Mouse (Mus musculus) liver, postnatal 0 days (tissue): ENCODE results near the gene Fam83c.

Experiments used
- CTCF ChIP-seq: sonication (generic); IDR thresholded peaks from 2 replicates; pipeline ENCODE4 v1.5.1; 2016; ENCODE audit warnings: antibody characterized with exemption, low read depth
- EP300 ChIP-seq: IDR thresholded peaks from 2 replicates; pipeline ENCODE4 v1.6.1; 2016; ENCODE audit warnings: antibody characterized with exemption, low read depth, mild to moderate bottlenecking

- TF ChIP-seq CTCF (no peak), EP300 (no peak)
Observed at GRCm38 (mm10) chr2:155804053-155804452, 30.6 kb downstream of the Fam83c start.
